Mouse (Mus musculus): ENCODE results near the gene Kank1. TPM values are rescaled to one million over a fixed set of nuclear protein-coding genes. Genes with fewer than 3 reads are reported as not detected.

The Kank1 gene
- polyA plus RNA-seq, 1 experiment from 2014 or later = 18.4 TPM

- Histone ChIP-seq H3K4me2 (ENCODE audit: low read length) (no peak overlapping the region), H3K27me3 (ENCODE audit: insufficient read depth, low read length) (no peaks in the 10 kb centered on the region), H3K36me3 (ENCODE audit: insufficient read depth, low read length) (no peaks in the 10 kb centered on the region), H3K9ac (ENCODE audit: low read depth, low read length) (no peak overlapping the region), H3K27ac (no peak overlapping the region), H3K9me3 (replicated peaks; ENCODE audit: low read length) (no peaks in the 10 kb centered on the region), H3K4me3 (replicated peaks; ENCODE audit: low read depth, low read length) (no peak overlapping the region), H3K4me1 (replicated peaks; ENCODE audit: insufficient read depth, low read length) (peaks cover 3% of the 10 kb centered on the region; the same call in 1 of the 2 replicates)
- ATAC-seq (replicated peaks; ENCODE audit: low FRiP score, low read depth) (no peak), DNase-seq (ENCODE audit: low spot score) (no peak)
- 52% methylated on average over 5 of the region's 5 CpGs for WGBS
- TF ChIP-seq CTCF (IDR thresholded peaks at IDR 0.05; ENCODE audit: low read depth) = no peak
Measured at GRCm38 (mm10) chr19:25347515-25347914, 110.7 kb downstream of the Kank1 start.

GRCm38 (mm10) chr19:25351257-25351955 is 114.6 kb downstream of the Kank1 start:
- no peak for TF ChIP-seq CTCF (IDR thresholded peaks at IDR 0.05; ENCODE audit: low read depth)
- 34% methylated on average over 15 of the region's 15 CpGs for WGBS
- peak overlapping the region; percentile 6; the same call in 1 of the 2 replicates for H3K4me2 ChIP-seq (ENCODE audit: low read length)
- DNase-seq (ENCODE audit: low spot score) (no peak), ATAC-seq (replicated peaks; ENCODE audit: low FRiP score, low read depth) (no peak)
- H3K9ac ChIP-seq (ENCODE audit: low read depth, low read length) = no peak overlapping the region
- H3K9me3 ChIP-seq (replicated peaks; ENCODE audit: low read length) = no peaks in the 10 kb centered on the region
- no peak overlapping the region for H3K27ac ChIP-seq
- peaks cover 4% of the 10 kb centered on the region; the same call in 1 of the 2 replicates for H3K4me1 ChIP-seq (replicated peaks; ENCODE audit: insufficient read depth, low read length)
- H3K36me3 ChIP-seq (ENCODE audit: insufficient read depth, low read length) = no peaks in the 10 kb centered on the region
- H3K4me3 ChIP-seq (replicated peaks; ENCODE audit: low read depth, low read length) = no peak overlapping the region
- no peaks in the 10 kb centered on the region for H3K27me3 ChIP-seq (ENCODE audit: insufficient read depth, low read length)

GRCm38 (mm10) chr19:25357094-25357493 is 120.3 kb downstream of the Kank1 start:
- Histone ChIP-seq H3K4me2 (ENCODE audit: low read length) (no peak overlapping the region), H3K27me3 (ENCODE audit: insufficient read depth, low read length) (no peaks in the 10 kb centered on the region), H3K4me3 (replicated peaks; ENCODE audit: low read depth, low read length) (no peak overlapping the region), H3K9me3 (replicated peaks; ENCODE audit: low read length) (no peaks in the 10 kb centered on the region), H3K4me1 (replicated peaks; ENCODE audit: insufficient read depth, low read length) (peaks cover 4% of the 10 kb centered on the region; the same call in 1 of the 2 replicates), H3K36me3 (ENCODE audit: insufficient read depth, low read length) (no peaks in the 10 kb centered on the region), H3K9ac (ENCODE audit: low read depth, low read length) (no peak overlapping the region), H3K27ac (no peak overlapping the region)
- WGBS = 43% methylated on average over 11 of the region's 11 CpGs
- no peak for TF ChIP-seq CTCF (IDR thresholded peaks at IDR 0.05; ENCODE audit: low read depth)
- ATAC-seq (replicated peaks; ENCODE audit: low FRiP score, low read depth) = no peak
- no peak for DNase-seq (ENCODE audit: low spot score)

- Histone ChIP-seq H3K4me2 (ENCODE audit: low read length) (no peak overlapping the region), H3K27me3 (ENCODE audit: insufficient read depth, low read length) (no peaks in the 10 kb centered on the region), H3K9ac (ENCODE audit: low read depth, low read length) (no peak overlapping the region), H3K9me3 (replicated peaks; ENCODE audit: low read length) (no peaks in the 10 kb centered on the region), H3K27ac (no peak overlapping the region), H3K36me3 (ENCODE audit: insufficient read depth, low read length) (no peaks in the 10 kb centered on the region), H3K4me3 (replicated peaks; ENCODE audit: low read depth, low read length) (no peak overlapping the region), H3K4me1 (replicated peaks; ENCODE audit: insufficient read depth, low read length) (no peaks in the 10 kb centered on the region)
- DNase-seq (ENCODE audit: low spot score) (no peak), ATAC-seq (replicated peaks; ENCODE audit: low FRiP score, low read depth) (no peak)
- WGBS = 51% methylated on average over 8 of the region's 8 CpGs
- TF ChIP-seq CTCF (IDR thresholded peaks at IDR 0.05; ENCODE audit: low read depth) = no peak
Measured at GRCm38 (mm10) chr19:25358486-25359120, 121.8 kb downstream of the Kank1 start.

- TF ChIP-seq CTCF (IDR thresholded peaks at IDR 0.05; ENCODE audit: low read depth) = peak; percentile 24; the same call in 1 of the 2 replicates
- H3K9me3 ChIP-seq (replicated peaks; ENCODE audit: low read length) = no peaks in the 10 kb centered on the region
- no peaks in the 10 kb centered on the region for H3K36me3 ChIP-seq (ENCODE audit: insufficient read depth, low read length)
- H3K9ac ChIP-seq (ENCODE audit: low read depth, low read length) = no peak overlapping the region
- no peaks in the 10 kb centered on the region for H3K4me1 ChIP-seq (replicated peaks; ENCODE audit: insufficient read depth, low read length)
- no peaks in the 10 kb centered on the region for H3K27me3 ChIP-seq (ENCODE audit: insufficient read depth, low read length)
- no peak overlapping the region for H3K4me3 ChIP-seq (replicated peaks; ENCODE audit: low read depth, low read length)
- no peak overlapping the region for H3K4me2 ChIP-seq (ENCODE audit: low read length)
- no peak overlapping the region for H3K27ac ChIP-seq
- 50% methylated on average over 9 of the region's 9 CpGs for WGBS
- DNase-seq (ENCODE audit: low spot score) (peak; percentile 41), ATAC-seq (replicated peaks; ENCODE audit: low FRiP score, low read depth) (no peak)
Measured at GRCm38 (mm10) chr19:25360571-25361029, 123.8 kb downstream of the Kank1 start.

GRCm38 (mm10) chr19:25361956-25362355 is 125.2 kb downstream of the Kank1 start:
- no peak overlapping the region for H3K4me2 ChIP-seq (ENCODE audit: low read length)

More at GRCm38 (mm10) chr19:25361956-25362355, 125.2 kb downstream of the Kank1 start:
- Histone ChIP-seq H3K9me3 (replicated peaks; ENCODE audit: low read length) (no peaks in the 10 kb centered on the region), H3K4me3 (replicated peaks; ENCODE audit: low read depth, low read length) (no peak overlapping the region), H3K4me1 (replicated peaks; ENCODE audit: insufficient read depth, low read length) (no peaks in the 10 kb centered on the region), H3K36me3 (ENCODE audit: insufficient read depth, low read length) (no peaks in the 10 kb centered on the region), H3K27ac (no peak overlapping the region), H3K9ac (ENCODE audit: low read depth, low read length) (no peak overlapping the region), H3K27me3 (ENCODE audit: insufficient read depth, low read length) (no peaks in the 10 kb centered on the region)
- ATAC-seq (replicated peaks; ENCODE audit: low FRiP score, low read depth) = no peak
- WGBS = 77% methylated on average over 7 of the region's 7 CpGs
- no peak for TF ChIP-seq CTCF (IDR thresholded peaks at IDR 0.05; ENCODE audit: low read depth)
- DNase-seq (ENCODE audit: low spot score) = no peak
